Mouse (Mus musculus): ENCODE results near the gene Pigp. TPM values are rescaled to one million over a fixed set of nuclear protein-coding genes. Genes with fewer than 3 reads are reported as not detected.

The Pigp gene
- total and polyA plus RNA-seq, 3 experiments, result 63.8 to 163 (median 103) TPM

DNA sequence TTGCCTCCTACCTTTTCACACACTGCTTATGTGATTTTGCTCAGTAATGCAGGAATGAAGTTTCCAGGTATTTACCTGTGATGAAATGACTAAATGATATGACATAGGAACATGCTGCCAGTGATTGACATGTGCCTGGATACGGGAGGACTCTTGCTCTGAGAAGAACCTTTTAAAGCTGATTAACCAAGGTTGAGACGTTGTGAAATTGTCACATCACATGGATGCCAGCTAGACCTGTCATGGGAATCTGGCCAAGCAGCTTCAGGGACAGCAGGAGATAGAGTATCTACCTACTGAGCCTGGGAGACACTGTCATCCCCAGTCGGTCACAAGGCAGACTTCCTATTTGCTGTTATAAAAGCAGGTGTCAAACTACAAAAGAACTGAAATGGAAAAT, 23.4 kb upstream of the Pigp start:
- Histone ChIP-seq H3K27ac (ENCODE audit: insufficient read depth, low read depth) (no peak overlapping the region), H3K4me2 (ENCODE audit: insufficient read depth, low read depth, poor library complexity, severe bottlenecking) (no peak overlapping the region), H3K79me2 (replicated peaks; ENCODE audit: control insufficient read depth, extremely low read depth, insufficient read depth, poor library complexity, severe bottlenecking) (peaks cover 2% of the 10 kb centered on the region), H3K36me3 (replicated peaks in 1 of 2; ENCODE audit: control insufficient read depth in 1 of 2, insufficient read depth in 1 of 2, low read length in 1 of 2) (peaks cover 25 to 49% of the 10 kb centered on the region in 2 experiments), H3K4me3 (replicated peaks in 1 of 3; ENCODE audit: low read depth in 2 of 3, low read length in 2 of 3, poor library complexity in 1 of 3) (no peak overlapping the region), H3K4me1 (ENCODE audit: control insufficient read depth in 1 of 2, insufficient read depth in 2 of 2) (no peaks in the 10 kb centered on the region), H3K9me3 (replicated peaks; ENCODE audit: low read length) (no peaks in the 10 kb centered on the region), H3K27me3 (replicated peaks) (no peaks in the 10 kb centered on the region), H3K9ac (ENCODE audit: insufficient read depth, low read depth) (no peak overlapping the region)
- TF ChIP-seq NELFE (IDR thresholded peaks at IDR 0.05; ENCODE audit: low read depth, low read length), result no peak
- TF ChIP-seq CTCF (conservative IDR thresholded peaks at IDR 0.05 in 1 of 2, IDR thresholded peaks at IDR 0.05 in 1 of 2; ENCODE audit: low read depth in 2 of 2, low read length in 2 of 2), result no peak
- no peak for TF ChIP-seq USF1 (IDR thresholded peaks at IDR 0.05; ENCODE audit: low read depth, low read length)
- no peak for TF ChIP-seq RCOR1 (conservative IDR thresholded peaks at IDR 0.05; ENCODE audit: low read depth, low read length)
- no peak for TF ChIP-seq KAT2A (IDR thresholded peaks at IDR 0.05; ENCODE audit: insufficient replicate concordance, low read length)
- TF ChIP-seq JUND (conservative IDR thresholded peaks at IDR 0.05; ENCODE audit: low read depth, low read length), result no peak
- no peak for TF ChIP-seq BHLHE40 (IDR thresholded peaks at IDR 0.05; ENCODE audit: low read depth, low read length)
- no peak for TF ChIP-seq ZNF384 (IDR thresholded peaks at IDR 0.05; ENCODE audit: low read depth, low read length)
- TF ChIP-seq USF2 (conservative IDR thresholded peaks at IDR 0.05; ENCODE audit: low read depth, low read length), result no peak
- TF ChIP-seq EP300 (IDR thresholded peaks at IDR 0.05; ENCODE audit: low read length), result no peak
- TF ChIP-seq SMC3 (IDR thresholded peaks at IDR 0.05; ENCODE audit: low read depth, low read length), result no peak
- no peak for TF ChIP-seq CHD1 (IDR thresholded peaks at IDR 0.05; ENCODE audit: low read depth, low read length)
- TF ChIP-seq UBTF (IDR thresholded peaks at IDR 0.05; ENCODE audit: low read depth, low read length), result no peak
- TF ChIP-seq RAD21 (IDR thresholded peaks at IDR 0.05; ENCODE audit: low read depth, low read length), result no peak
- no peak for TF ChIP-seq ELF1 (IDR thresholded peaks at IDR 0.05; ENCODE audit: low read depth, low read length)
- TF ChIP-seq TBP (conservative IDR thresholded peaks at IDR 0.05; ENCODE audit: low read depth, low read length), result no peak
- no peak for TF ChIP-seq MAZ (IDR thresholded peaks at IDR 0.05; ENCODE audit: low read depth, low read length)
- TF ChIP-seq NRF1 (IDR thresholded peaks at IDR 0.05; ENCODE audit: low read depth, low read length), result no peak
- TF ChIP-seq SIN3A (IDR thresholded peaks at IDR 0.05; ENCODE audit: low read length), result no peak
- no peak for TF ChIP-seq TCF12 (IDR thresholded peaks at IDR 0.05; ENCODE audit: low read depth, low read length)
- in situ Hi-C loops (cut with MboI; ENCODE audit: low pct_ligation_motif_present, low pct_unique_long_range_greater_than_20kb, low sequenced_read_pairs), result no loop called here
- dilution Hi-C loops (cut with MboI; ENCODE audit: extremely low pct_ligation_motif_present, extremely low pct_unique_long_range_greater_than_20kb, low sequenced_read_pairs), result no loop called here
- no peak for DNase-seq (ENCODE audit: extremely low read depth)

DNA sequence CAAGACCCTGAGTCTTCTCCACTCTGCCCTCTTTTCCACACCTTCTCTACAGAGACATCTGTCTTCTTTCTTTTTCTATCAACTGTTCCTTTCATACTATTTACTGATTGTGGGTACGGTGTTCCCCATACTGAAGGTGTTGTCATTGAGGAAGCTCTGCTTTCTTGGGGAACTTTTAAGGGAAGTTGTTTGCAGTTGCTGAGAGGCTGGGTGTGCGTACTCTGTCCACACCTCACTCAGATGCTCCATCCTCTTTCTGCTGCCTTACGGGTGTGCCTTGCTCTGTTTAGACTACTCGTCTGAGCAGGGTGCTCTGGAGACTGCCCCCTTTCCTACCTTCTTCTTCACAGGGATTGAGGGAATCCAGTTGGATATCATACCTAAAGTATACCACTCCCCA, 20.7 kb upstream of the Pigp start:
- Histone ChIP-seq H3K9me3 (replicated peaks; ENCODE audit: low read length) (no peaks in the 10 kb centered on the region), H3K27ac (ENCODE audit: insufficient read depth, low read depth) (no peak overlapping the region), H3K9ac (ENCODE audit: insufficient read depth, low read depth) (no peak overlapping the region), H3K79me2 (replicated peaks; ENCODE audit: control insufficient read depth, extremely low read depth, insufficient read depth, poor library complexity, severe bottlenecking) (peaks cover 4% of the 10 kb centered on the region; the same call in 1 of the 2 replicates), H3K36me3 (replicated peaks in 1 of 2; ENCODE audit: control insufficient read depth in 1 of 2, insufficient read depth in 1 of 2, low read length in 1 of 2) (peaks cover 28 to 54% of the 10 kb centered on the region in 2 experiments), H3K27me3 (replicated peaks) (no peaks in the 10 kb centered on the region), H3K4me3 (replicated peaks in 1 of 3; ENCODE audit: low read depth in 2 of 3, low read length in 2 of 3, poor library complexity in 1 of 3) (no peak overlapping the region), H3K4me2 (ENCODE audit: insufficient read depth, low read depth, poor library complexity, severe bottlenecking) (no peak overlapping the region), H3K4me1 (ENCODE audit: control insufficient read depth in 1 of 2, insufficient read depth in 2 of 2) (no peaks in the 10 kb centered on the region)
- no peak for DNase-seq (ENCODE audit: extremely low read depth)
- TF ChIP-seq USF2 (conservative IDR thresholded peaks at IDR 0.05; ENCODE audit: low read depth, low read length) (no peak), MYC (IDR thresholded peaks at IDR 0.05; ENCODE audit: low read depth, low read length) (no peak), SMC3 (IDR thresholded peaks at IDR 0.05; ENCODE audit: low read depth, low read length) (no peak), PAX5 (IDR thresholded peaks at IDR 0.05; ENCODE audit: low read length) (no peak), JUN (IDR thresholded peaks at IDR 0.05; ENCODE audit: insufficient read depth, low read depth, low read length) (no peak), ZKSCAN1 (IDR thresholded peaks at IDR 0.05; ENCODE audit: borderline replicate concordance, low read depth, low read length) (no peak)
- in situ Hi-C loops (cut with MboI; ENCODE audit: low pct_ligation_motif_present, low pct_unique_long_range_greater_than_20kb, low sequenced_read_pairs) (no loop called here), dilution Hi-C loops (cut with MboI; ENCODE audit: extremely low pct_ligation_motif_present, extremely low pct_unique_long_range_greater_than_20kb, low sequenced_read_pairs) (no loop called here)

All from CH12.LX (cell line).